Mouse (Mus musculus): ENCODE measurements around the gene Ccdc85a.

GRCm38 (mm10) chr11:28533286-28533685 is 50.8 kb downstream of the Ccdc85a start:
- TF ChIP-seq CTCF (IDR thresholded peaks at IDR 0.05) (no peak), EP300 (IDR thresholded peaks at IDR 0.05) (no peak)
